Mouse (Mus musculus) heart, adult 2 months (tissue): ENCODE measurements around the gene Grap2.

Experiments
- CTCF ChIP-seq: fragments of 200-600 bp; IDR thresholded peaks from 2 replicates; pipeline ENCODE4 v1.8.1; 2022; ENCODE audit warnings: antibody characterized with exemption, mild to moderate bottlenecking, moderate library complexity
- EP300 ChIP-seq: fragments of 200-500 bp; IDR thresholded peaks from 2 replicates; pipeline ENCODE4 v1.6.1; 2011; ENCODE audit warnings: low read depth, low read length, control low read depth; ENCODE audit not compliant: insufficient read depth

- TF ChIP-seq CTCF (no peak), EP300 (no peak)
Observed at GRCm38 (mm10) chr15:80684786-80685602, 112.6 kb downstream of the Grap2 start.
